Mouse (Mus musculus): ENCODE measurements at regions not wholly inside any gene's neighbourhood (a gene's known extent, or its start where the extent isn't known, plus 50 kb on each side); places are given as distances from the start of the nearest gene placed in this dataset.

DNA sequence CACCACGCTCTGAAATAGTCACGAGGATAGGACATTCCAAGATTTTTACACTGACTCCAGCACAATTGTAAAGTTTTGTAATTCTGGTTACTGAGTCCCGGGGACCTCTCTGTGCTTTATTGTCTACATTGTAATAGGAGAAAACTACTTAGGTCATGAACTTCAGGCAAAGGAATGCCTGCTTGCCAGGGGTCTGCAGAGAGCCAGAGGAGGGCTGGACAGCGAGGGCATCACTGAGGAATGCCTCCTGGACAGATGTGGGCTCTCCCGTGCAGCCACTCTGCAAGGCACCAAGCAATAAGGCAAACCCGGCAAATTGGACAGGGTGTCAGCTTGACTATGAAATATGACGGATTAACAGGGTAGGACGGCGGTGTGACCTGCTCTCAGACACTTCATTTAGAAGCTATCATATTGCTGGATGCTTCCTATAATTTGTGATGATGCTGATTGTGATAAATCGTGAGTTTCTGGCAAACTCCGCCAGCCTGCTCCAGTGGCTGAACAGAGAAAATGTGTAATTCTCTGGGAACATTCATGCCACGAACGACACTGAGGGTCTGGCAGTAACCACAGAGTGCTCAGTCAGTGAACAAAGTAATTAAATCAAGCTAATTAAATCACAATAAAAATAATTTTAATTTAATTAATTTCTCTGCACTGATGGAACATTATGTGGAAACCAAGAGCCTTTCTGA, 747.7 kb upstream of the Car8 start:
- no peak overlapping the region for H3K27ac ChIP-seq
- 30% methylated on average over 13 of the region's 13 CpGs for WGBS
- peaks cover 25% of the 10 kb centered on the region for H3K4me1 ChIP-seq
- H3K27me3 ChIP-seq: peaks cover 23% of the 10 kb centered on the region; the same call in 1 of the 2 replicates
- no peaks in the 10 kb centered on the region for H3K9me3 ChIP-seq (replicated peaks)
- no peaks in the 10 kb centered on the region for H3K36me3 ChIP-seq
- H3K9ac ChIP-seq: no peak overlapping the region
- ATAC-seq (replicated peaks; ENCODE audit: low FRiP score): 0 out of 2 replicates have a peak, but pooled peaks have one; percentile 44
- H3K4me3 ChIP-seq (replicated peaks): no peak overlapping the region
- no peak overlapping the region for H3K4me2 ChIP-seq

GRCm38 (mm10) chr4:8984059-8984606, 745.3 kb upstream of the Car8 start:
- H3K9ac ChIP-seq: no peak overlapping the region
- no peak overlapping the region for H3K4me3 ChIP-seq (replicated peaks)
- H3K4me1 ChIP-seq: peaks cover 22% of the 10 kb centered on the region
- H3K27ac ChIP-seq: no peak overlapping the region
- no peaks in the 10 kb centered on the region for H3K36me3 ChIP-seq
- peaks cover 22% of the 10 kb centered on the region; the same call in 1 of the 2 replicates for H3K27me3 ChIP-seq
- no peak overlapping the region for H3K4me2 ChIP-seq
- no peaks in the 10 kb centered on the region for H3K9me3 ChIP-seq (replicated peaks)
- no peak for ATAC-seq (replicated peaks; ENCODE audit: low FRiP score)
- WGBS: 95% methylated on average over 5 of the region's 5 CpGs

- no peaks in the 10 kb centered on the region for H3K27me3 ChIP-seq
- H3K9ac ChIP-seq: no peak overlapping the region
- no peaks in the 10 kb centered on the region for H3K9me3 ChIP-seq (replicated peaks)
- H3K4me3 ChIP-seq (replicated peaks): no peak overlapping the region
- no peak overlapping the region for H3K4me2 ChIP-seq
- no peak overlapping the region for H3K27ac ChIP-seq
- 80% methylated on average over 8 of the region's 8 CpGs for WGBS
- no peaks in the 10 kb centered on the region for H3K36me3 ChIP-seq
- H3K4me1 ChIP-seq: no peaks in the 10 kb centered on the region
- no peak for ATAC-seq (replicated peaks; ENCODE audit: low FRiP score)
Measured at GRCm38 (mm10) chr4:8978949-8979348, 740.1 kb upstream of the Car8 start.

- Histone ChIP-seq H3K9me3 (replicated peaks) (no peaks in the 10 kb centered on the region), H3K4me3 (replicated peaks) (no peak overlapping the region), H3K9ac (no peak overlapping the region), H3K4me2 (no peak overlapping the region), H3K27me3 (no peaks in the 10 kb centered on the region), H3K36me3 (no peaks in the 10 kb centered on the region), H3K27ac (no peak overlapping the region), H3K4me1 (no peaks in the 10 kb centered on the region)
- WGBS: 88% methylated on average over 5 of the region's 5 CpGs
- ATAC-seq (replicated peaks; ENCODE audit: low FRiP score): no peak
Measured at GRCm38 (mm10) chr4:8969951-8970455, 731.2 kb upstream of the Car8 start.

DNA sequence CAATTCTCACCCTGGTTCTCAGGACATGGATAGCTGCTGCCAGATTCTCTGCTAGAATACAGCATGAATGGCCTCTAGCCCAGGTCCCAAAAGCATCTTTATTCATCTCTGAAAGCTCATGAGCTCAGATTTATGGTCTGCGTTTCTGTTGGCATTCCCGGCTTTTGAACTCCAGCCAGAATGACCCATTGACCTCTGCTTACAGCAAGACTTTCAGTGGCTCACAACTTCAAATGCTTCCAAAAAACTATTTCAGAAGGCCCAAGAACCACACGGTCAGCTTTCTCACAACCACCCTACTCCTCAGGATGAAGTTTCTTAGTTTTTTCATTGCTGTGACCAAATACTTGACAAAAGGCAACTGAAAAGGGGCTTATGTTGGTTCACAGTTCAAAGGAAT, 729.9 kb upstream of the Car8 start:
- H3K27me3 ChIP-seq: no peaks in the 10 kb centered on the region

DNA sequence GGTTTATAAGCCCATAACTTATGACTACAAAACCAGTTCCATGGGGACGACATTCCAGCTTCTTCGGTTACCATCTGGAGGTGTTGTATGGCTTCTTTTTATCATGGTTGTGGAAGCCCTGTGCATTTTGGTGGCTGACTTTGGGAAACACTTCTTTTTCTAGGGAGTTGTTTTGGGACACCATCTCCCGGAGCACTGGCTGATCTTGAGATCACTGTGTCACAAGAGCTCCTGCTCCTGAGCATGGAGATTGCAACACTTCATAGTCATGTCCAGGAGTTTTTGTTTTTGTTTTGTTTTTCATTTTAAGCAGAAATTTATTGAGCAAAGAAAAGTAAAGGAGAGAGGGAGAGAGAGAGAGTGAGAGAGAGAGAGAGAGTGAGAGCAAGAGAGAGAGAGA, 729.1 kb upstream of the Car8 start:
- no peak for ATAC-seq (replicated peaks; ENCODE audit: low FRiP score)
- H3K9ac ChIP-seq: no peak overlapping the region
- H3K27me3 ChIP-seq: no peaks in the 10 kb centered on the region
- no peak overlapping the region for H3K4me3 ChIP-seq (replicated peaks)
- 63% methylated on average over 3 of the region's 3 CpGs for WGBS
- no peak overlapping the region for H3K27ac ChIP-seq
- no peaks in the 10 kb centered on the region for H3K36me3 ChIP-seq
- no peaks in the 10 kb centered on the region for H3K9me3 ChIP-seq (replicated peaks)
- H3K4me2 ChIP-seq: no peak overlapping the region
- H3K4me1 ChIP-seq: no peaks in the 10 kb centered on the region

More for the DNA sequence above, 729.9 kb upstream of the Car8 start:
- Histone ChIP-seq H3K9me3 (replicated peaks) (no peaks in the 10 kb centered on the region), H3K36me3 (no peaks in the 10 kb centered on the region), H3K4me1 (no peaks in the 10 kb centered on the region), H3K27ac (no peak overlapping the region), H3K4me2 (no peak overlapping the region), H3K4me3 (replicated peaks) (no peak overlapping the region), H3K9ac (no peak overlapping the region)
- no peak for ATAC-seq (replicated peaks; ENCODE audit: low FRiP score)
- 14% methylated on average over 3 of the region's 3 CpGs for WGBS

DNA sequence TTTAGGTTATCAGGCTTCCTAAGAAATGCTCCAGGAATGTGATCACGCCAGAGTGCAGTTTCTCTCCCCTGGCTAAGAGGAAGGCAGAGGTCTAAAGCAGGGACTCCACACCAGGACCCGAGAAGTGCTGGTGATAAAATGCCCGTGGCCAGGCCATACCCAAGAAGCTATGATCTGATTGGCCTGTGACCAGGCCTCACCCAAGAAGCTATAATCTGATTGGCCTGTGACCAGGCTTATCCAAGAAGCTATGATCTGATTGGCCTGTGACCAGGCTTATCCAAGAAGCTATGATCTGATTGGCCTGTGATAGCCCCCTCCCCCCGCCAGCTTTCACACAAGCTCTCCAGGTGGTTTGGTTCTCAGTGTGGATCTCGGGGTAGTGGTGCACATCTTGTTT, 726.7 kb upstream of the Car8 start:
- H3K9me3 ChIP-seq (replicated peaks): no peaks in the 10 kb centered on the region
- WGBS: 90% methylated on average over 5 of the region's 5 CpGs
- ATAC-seq (replicated peaks; ENCODE audit: low FRiP score): no peak

GRCm38 (mm10) chr4:8962959-8963572, 724.2 kb upstream of the Car8 start:
- no peaks in the 10 kb centered on the region for H3K9me3 ChIP-seq (replicated peaks)
- no peaks in the 10 kb centered on the region for H3K4me1 ChIP-seq
- no peak overlapping the region for H3K27ac ChIP-seq
- no peaks in the 10 kb centered on the region for H3K36me3 ChIP-seq
- no peak for ATAC-seq (replicated peaks; ENCODE audit: low FRiP score)
- H3K9ac ChIP-seq: no peak overlapping the region
- no peaks in the 10 kb centered on the region for H3K27me3 ChIP-seq
- 65% methylated on average over 9 of the region's 9 CpGs for WGBS
- H3K4me3 ChIP-seq (replicated peaks): no peak overlapping the region
- no peak overlapping the region for H3K4me2 ChIP-seq

More for the DNA sequence above, 726.7 kb upstream of the Car8 start:
- Histone ChIP-seq H3K4me2 (no peak overlapping the region), H3K4me3 (replicated peaks) (no peak overlapping the region), H3K36me3 (no peaks in the 10 kb centered on the region), H3K9ac (no peak overlapping the region), H3K4me1 (no peaks in the 10 kb centered on the region), H3K27ac (no peak overlapping the region), H3K27me3 (no peaks in the 10 kb centered on the region)

DNA sequence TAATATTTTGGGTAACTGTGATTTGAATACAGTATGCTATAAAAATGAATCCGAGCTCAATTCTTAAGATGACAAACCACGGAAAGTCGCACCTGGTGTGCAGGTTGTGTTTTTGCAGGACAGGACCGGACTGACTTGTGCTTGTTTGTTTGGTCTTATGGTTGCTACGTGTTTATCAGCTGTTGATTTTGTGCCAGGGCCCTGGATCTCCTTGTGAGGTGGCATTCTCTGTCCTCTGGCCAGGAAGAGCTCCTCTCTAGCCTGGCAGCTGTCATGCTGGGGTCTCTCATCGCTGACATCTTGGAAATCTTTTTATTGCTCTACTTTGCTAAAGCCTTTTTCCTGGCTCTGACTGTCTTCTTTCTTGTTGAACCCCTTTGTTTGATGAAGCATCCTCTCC, 723.0 kb upstream of the Car8 start:
- Histone ChIP-seq H3K4me1 (no peaks in the 10 kb centered on the region), H3K27me3 (no peaks in the 10 kb centered on the region), H3K27ac (no peak overlapping the region), H3K4me2 (no peak overlapping the region), H3K4me3 (replicated peaks) (no peak overlapping the region), H3K9ac (no peak overlapping the region), H3K36me3 (no peaks in the 10 kb centered on the region), H3K9me3 (replicated peaks) (no peaks in the 10 kb centered on the region)
- WGBS: 88% methylated on average over 6 of the region's 6 CpGs
- no peak for ATAC-seq (replicated peaks; ENCODE audit: low FRiP score)

GRCm38 (mm10) chr4:8957771-8958170, 718.9 kb upstream of the Car8 start:
- no peak overlapping the region for H3K27ac ChIP-seq
- H3K9ac ChIP-seq: no peak overlapping the region
- H3K9me3 ChIP-seq (replicated peaks): no peaks in the 10 kb centered on the region
- peak; percentile 35 for ATAC-seq (replicated peaks; ENCODE audit: low FRiP score)
- H3K36me3 ChIP-seq: no peaks in the 10 kb centered on the region
- H3K4me3 ChIP-seq (replicated peaks): no peak overlapping the region
- 19% methylated on average over 6 of the region's 6 CpGs for WGBS
- H3K4me2 ChIP-seq: no peak overlapping the region
- H3K27me3 ChIP-seq: no peaks in the 10 kb centered on the region
- peaks cover 7% of the 10 kb centered on the region for H3K4me1 ChIP-seq

DNA sequence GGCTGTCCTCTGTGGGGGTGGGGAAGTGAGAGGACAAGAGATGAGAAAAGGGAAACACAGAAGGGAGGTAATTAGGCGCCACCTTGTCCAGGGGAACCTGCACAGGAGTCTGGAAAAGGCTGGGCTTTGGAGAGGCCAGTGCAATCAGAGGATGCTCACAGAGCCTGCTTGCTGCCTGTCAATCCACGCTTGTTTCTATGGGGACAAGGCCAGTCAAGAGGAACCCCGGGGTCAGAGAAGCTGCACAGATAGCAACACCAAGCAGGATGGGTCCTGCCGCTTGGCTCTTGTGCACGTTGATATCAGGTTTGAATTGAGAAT, 718.1 kb upstream of the Car8 start:
- WGBS: 60% methylated on average over 5 of the region's 5 CpGs
- Histone ChIP-seq H3K4me2 (no peak overlapping the region), H3K4me1 (peaks cover 7% of the 10 kb centered on the region), H3K36me3 (no peaks in the 10 kb centered on the region), H3K9me3 (replicated peaks) (no peaks in the 10 kb centered on the region), H3K27ac (no peak overlapping the region), H3K27me3 (no peaks in the 10 kb centered on the region), H3K4me3 (replicated peaks) (no peak overlapping the region), H3K9ac (no peak overlapping the region)
- ATAC-seq (replicated peaks; ENCODE audit: low FRiP score): no peak

- H3K36me3 ChIP-seq: no peaks in the 10 kb centered on the region
- no peak overlapping the region for H3K9ac ChIP-seq
- H3K27me3 ChIP-seq: no peaks in the 10 kb centered on the region
- H3K4me3 ChIP-seq (replicated peaks): no peak overlapping the region
- no peaks in the 10 kb centered on the region for H3K9me3 ChIP-seq (replicated peaks)
- 66% methylated on average over 9 of the region's 9 CpGs for WGBS
- ATAC-seq (replicated peaks; ENCODE audit: low FRiP score): no peak
- H3K4me1 ChIP-seq: peaks cover 7% of the 10 kb centered on the region
- no peak overlapping the region for H3K27ac ChIP-seq
- no peak overlapping the region for H3K4me2 ChIP-seq
Measured at GRCm38 (mm10) chr4:8956312-8957022, 717.6 kb upstream of the Car8 start.

Data from kidney, embryonic 15.5 days (tissue).